Mouse (Mus musculus): Measurements from ENCODE around the gene Vps13d. TPM values are rescaled to one million over a fixed set of nuclear protein-coding genes. Genes with fewer than 3 reads are reported as not detected.

Gene Vps13d
- polyA plus RNA-seq, 1 experiment from 2014 or later = 7.9 TPM

GRCm38 (mm10) chr4:145124419-145124818 lies 70.4 kb downstream of the Vps13d start:
- Histone ChIP-seq H3K9me3 (ENCODE audit: control insufficient read depth, low read length) (no peaks in the 10 kb centered on the region), H3K27me3 (ENCODE audit: control insufficient read depth, insufficient read depth, low read length) (no peaks in the 10 kb centered on the region), H3K27ac (ENCODE audit: low read depth, low read length) (no peak overlapping the region), H3K9ac (ENCODE audit: low read length) (no peak overlapping the region), H3K4me1 (replicated peaks; ENCODE audit: control insufficient read depth, insufficient read depth, low read length) (no peaks in the 10 kb centered on the region), H3K4me3 (ENCODE audit: low read depth, low read length) (no peak overlapping the region), H3K4me2 (ENCODE audit: low read depth, low read length, severe bottlenecking) (no peak overlapping the region), H3K36me3 (ENCODE audit: control insufficient read depth, insufficient read depth, low read length) (no peaks in the 10 kb centered on the region; the same call in 1 of the 2 replicates)
- no peak for ATAC-seq (replicated peaks; ENCODE audit: low FRiP score)
- WGBS = 87% methylated on average over 4 of the region's 4 CpGs
- DNase-seq (ENCODE audit: low spot score) = no peak

- no peaks in the 10 kb centered on the region for H3K4me1 ChIP-seq (replicated peaks; ENCODE audit: control insufficient read depth, insufficient read depth, low read length)
- ATAC-seq (replicated peaks; ENCODE audit: low FRiP score) (no peak), DNase-seq (ENCODE audit: low spot score) (no peak)
- H3K4me2 ChIP-seq (ENCODE audit: low read depth, low read length, severe bottlenecking) = no peak overlapping the region
- no peaks in the 10 kb centered on the region for H3K9me3 ChIP-seq (ENCODE audit: control insufficient read depth, low read length)
- H3K4me3 ChIP-seq (ENCODE audit: low read depth, low read length) = no peak overlapping the region
- no peak overlapping the region for H3K9ac ChIP-seq (ENCODE audit: low read length)
- H3K27ac ChIP-seq (ENCODE audit: low read depth, low read length) = no peak overlapping the region
- H3K36me3 ChIP-seq (ENCODE audit: control insufficient read depth, insufficient read depth, low read length) = no peaks in the 10 kb centered on the region; the same call in 1 of the 2 replicates
- 56% methylated on average over 4 of the region's 4 CpGs for WGBS
- H3K27me3 ChIP-seq (ENCODE audit: control insufficient read depth, insufficient read depth, low read length) = no peaks in the 10 kb centered on the region
Measured at GRCm38 (mm10) chr4:145111641-145112040, 83.2 kb downstream of the Vps13d start.

- no peaks in the 10 kb centered on the region; the same call in 1 of the 2 replicates for H3K36me3 ChIP-seq (ENCODE audit: control insufficient read depth, insufficient read depth, low read length)
- no peak overlapping the region for H3K27ac ChIP-seq (ENCODE audit: low read depth, low read length)
- H3K9ac ChIP-seq (ENCODE audit: low read length) = no peak overlapping the region
- no peak overlapping the region for H3K4me3 ChIP-seq (ENCODE audit: low read depth, low read length)
- no peak overlapping the region for H3K4me2 ChIP-seq (ENCODE audit: low read depth, low read length, severe bottlenecking)
- H3K4me1 ChIP-seq (replicated peaks; ENCODE audit: control insufficient read depth, insufficient read depth, low read length) = no peaks in the 10 kb centered on the region
- H3K27me3 ChIP-seq (ENCODE audit: control insufficient read depth, insufficient read depth, low read length) = no peaks in the 10 kb centered on the region
- H3K9me3 ChIP-seq (ENCODE audit: control insufficient read depth, low read length) = no peaks in the 10 kb centered on the region
- DNase-seq (ENCODE audit: low spot score) (no peak), ATAC-seq (replicated peaks; ENCODE audit: low FRiP score) (no peak)
- 93% methylated on average over 6 of the region's 6 CpGs for WGBS
Measured at GRCm38 (mm10) chr4:145110736-145111135, 84.1 kb downstream of the Vps13d start.

GRCm38 (mm10) chr4:145106796-145107195 lies 88.0 kb downstream of the Vps13d start:
- Histone ChIP-seq H3K4me2 (ENCODE audit: low read depth, low read length, severe bottlenecking) (no peak overlapping the region), H3K9ac (ENCODE audit: low read length) (no peak overlapping the region), H3K4me3 (ENCODE audit: low read depth, low read length) (no peak overlapping the region), H3K27me3 (ENCODE audit: control insufficient read depth, insufficient read depth, low read length) (no peaks in the 10 kb centered on the region), H3K9me3 (ENCODE audit: control insufficient read depth, low read length) (no peaks in the 10 kb centered on the region), H3K36me3 (ENCODE audit: control insufficient read depth, insufficient read depth, low read length) (no peaks in the 10 kb centered on the region; the same call in 1 of the 2 replicates), H3K4me1 (replicated peaks; ENCODE audit: control insufficient read depth, insufficient read depth, low read length) (no peaks in the 10 kb centered on the region), H3K27ac (ENCODE audit: low read depth, low read length) (no peak overlapping the region)
- 95% methylated on average over 6 of the region's 6 CpGs for WGBS
- ATAC-seq (replicated peaks; ENCODE audit: low FRiP score) (no peak), DNase-seq (ENCODE audit: low spot score) (no peak)

- Histone ChIP-seq H3K4me3 (ENCODE audit: low read depth, low read length) (no peak overlapping the region), H3K4me1 (replicated peaks; ENCODE audit: control insufficient read depth, insufficient read depth, low read length) (no peaks in the 10 kb centered on the region), H3K9me3 (ENCODE audit: control insufficient read depth, low read length) (no peaks in the 10 kb centered on the region), H3K27ac (ENCODE audit: low read depth, low read length) (no peak overlapping the region), H3K9ac (ENCODE audit: low read length) (no peak overlapping the region), H3K4me2 (ENCODE audit: low read depth, low read length, severe bottlenecking) (no peak overlapping the region), H3K36me3 (ENCODE audit: control insufficient read depth, insufficient read depth, low read length) (no peaks in the 10 kb centered on the region; the same call in 1 of the 2 replicates), H3K27me3 (ENCODE audit: control insufficient read depth, insufficient read depth, low read length) (no peaks in the 10 kb centered on the region)
- 65% methylated on average over 6 of the region's 6 CpGs for WGBS
- DNase-seq (ENCODE audit: low spot score) = no peak
- ATAC-seq (replicated peaks; ENCODE audit: low FRiP score) = no peak
Measured at GRCm38 (mm10) chr4:145105319-145105718, 89.5 kb downstream of the Vps13d start.

GRCm38 (mm10) chr4:145104917-145105316 lies 89.9 kb downstream of the Vps13d start:
- 41% methylated on average over 2 of the region's 2 CpGs for WGBS
- no peak overlapping the region for H3K9ac ChIP-seq (ENCODE audit: low read length)
- no peaks in the 10 kb centered on the region; the same call in 1 of the 2 replicates for H3K36me3 ChIP-seq (ENCODE audit: control insufficient read depth, insufficient read depth, low read length)
- ATAC-seq (replicated peaks; ENCODE audit: low FRiP score) = peak; percentile 81
- no peaks in the 10 kb centered on the region for H3K9me3 ChIP-seq (ENCODE audit: control insufficient read depth, low read length)
- no peaks in the 10 kb centered on the region for H3K4me1 ChIP-seq (replicated peaks; ENCODE audit: control insufficient read depth, insufficient read depth, low read length)
- H3K4me2 ChIP-seq (ENCODE audit: low read depth, low read length, severe bottlenecking) = no peak overlapping the region
- no peak overlapping the region for H3K27ac ChIP-seq (ENCODE audit: low read depth, low read length)
- no peak overlapping the region for H3K4me3 ChIP-seq (ENCODE audit: low read depth, low read length)
- DNase-seq (ENCODE audit: low spot score) = no peak
- H3K27me3 ChIP-seq (ENCODE audit: control insufficient read depth, insufficient read depth, low read length) = no peaks in the 10 kb centered on the region

- H3K27me3 ChIP-seq (ENCODE audit: control insufficient read depth, insufficient read depth, low read length) = no peaks in the 10 kb centered on the region
- no peak for DNase-seq (ENCODE audit: low spot score)
- H3K36me3 ChIP-seq (ENCODE audit: control insufficient read depth, insufficient read depth, low read length) = no peaks in the 10 kb centered on the region; the same call in 1 of the 2 replicates
- no peak overlapping the region for H3K27ac ChIP-seq (ENCODE audit: low read depth, low read length)
- H3K9ac ChIP-seq (ENCODE audit: low read length) = no peak overlapping the region
- ATAC-seq (replicated peaks; ENCODE audit: low FRiP score) = no peak
- H3K4me1 ChIP-seq (replicated peaks; ENCODE audit: control insufficient read depth, insufficient read depth, low read length) = no peaks in the 10 kb centered on the region
- H3K4me2 ChIP-seq (ENCODE audit: low read depth, low read length, severe bottlenecking) = no peak overlapping the region
- no peak overlapping the region for H3K4me3 ChIP-seq (ENCODE audit: low read depth, low read length)
- no peaks in the 10 kb centered on the region for H3K9me3 ChIP-seq (ENCODE audit: control insufficient read depth, low read length)
Measured at GRCm38 (mm10) chr4:145103617-145104016, 91.2 kb downstream of the Vps13d start.

GRCm38 (mm10) chr4:145101823-145102718 lies 92.7 kb downstream of the Vps13d start:
- H3K27me3 ChIP-seq (ENCODE audit: control insufficient read depth, insufficient read depth, low read length) = no peaks in the 10 kb centered on the region
- DNase-seq (ENCODE audit: low spot score) (no peak), ATAC-seq (replicated peaks; ENCODE audit: low FRiP score) (no peak)
- H3K36me3 ChIP-seq (ENCODE audit: control insufficient read depth, insufficient read depth, low read length) = no peaks in the 10 kb centered on the region; the same call in 1 of the 2 replicates
- 79% methylated on average over 6 of the region's 6 CpGs for WGBS
- H3K4me3 ChIP-seq (ENCODE audit: low read depth, low read length) = no peak overlapping the region
- no peaks in the 10 kb centered on the region for H3K9me3 ChIP-seq (ENCODE audit: control insufficient read depth, low read length)
- no peak overlapping the region for H3K4me2 ChIP-seq (ENCODE audit: low read depth, low read length, severe bottlenecking)
- no peak overlapping the region for H3K27ac ChIP-seq (ENCODE audit: low read depth, low read length)
- H3K4me1 ChIP-seq (replicated peaks; ENCODE audit: control insufficient read depth, insufficient read depth, low read length) = no peaks in the 10 kb centered on the region
- H3K9ac ChIP-seq (ENCODE audit: low read length) = no peak overlapping the region

GRCm38 (mm10) chr4:145099853-145100252 lies 95.0 kb downstream of the Vps13d start:
- Histone ChIP-seq H3K27me3 (ENCODE audit: control insufficient read depth, insufficient read depth, low read length) (no peaks in the 10 kb centered on the region), H3K27ac (ENCODE audit: low read depth, low read length) (no peak overlapping the region), H3K36me3 (ENCODE audit: control insufficient read depth, insufficient read depth, low read length) (no peaks in the 10 kb centered on the region), H3K9ac (ENCODE audit: low read length) (no peak overlapping the region), H3K9me3 (ENCODE audit: control insufficient read depth, low read length) (no peaks in the 10 kb centered on the region), H3K4me1 (replicated peaks; ENCODE audit: control insufficient read depth, insufficient read depth, low read length) (no peaks in the 10 kb centered on the region), H3K4me3 (ENCODE audit: low read depth, low read length) (no peak overlapping the region), H3K4me2 (ENCODE audit: low read depth, low read length, severe bottlenecking) (no peak overlapping the region)
- DNase-seq (ENCODE audit: low spot score) = no peak
- 91% methylated on average over 6 of the region's 6 CpGs for WGBS
- ATAC-seq (replicated peaks; ENCODE audit: low FRiP score) = no peak

Measured in forebrain, embryonic 11.5 days (tissue).